Comparison of ENCODE assay signal across 8 mouse cellular contexts in genomic region chr19:20727381-20727780, GRCm38 (mm10). TPM values are rescaled to one million over a fixed set of nuclear protein-coding genes. Genes with fewer than 3 reads are reported as not detected.
DNase-seq lines count a peak whose midpoint lies in the region; ATAC-seq and TF ChIP-seq lines count a peak whose summit lies in the region.

TSS of gene Aldh1a7 (minus strand) at chr19:20727562.

- H3K4me1 ChIP-seq in lung, embryonic 14.5 days (ENCODE audit: insufficient read depth), result no peaks in the 10 kb centered on the region

- peak; percentile 75 for ATAC-seq in lung, embryonic 14.5 days (ENCODE audit: insufficient read depth)

- H3K27me3 ChIP-seq in lung, embryonic 14.5 days (ENCODE audit: insufficient read depth, low read length), result no peaks in the 10 kb centered on the region

- WGBS in lung, embryonic 14.5 days, result 56% methylated on average over 2 of the region's 2 CpGs

- no peak for TF ChIP-seq CTCF in lung, embryonic 14.5 days (IDR thresholded peaks at IDR 0.05; ENCODE audit: low read depth)

- DNase-seq in 3T3-L1 (ENCODE audit: low read depth, low spot score) (peak; percentile 32), adipocyte (ENCODE audit: low spot score) (peak; percentile 93)
- DNase-seq in kidney, adult 18-20 months, result peak; percentile 28
- peak; percentile 48 for DNase-seq in lung, embryonic 14.5 days
- DNase-seq in left cerebral cortex, adult 9 months (ENCODE audit: low spot score in 2 of 2), result no peak
- DNase-seq in gastrocnemius, postnatal 14 days, result no peak
- no peak for DNase-seq in heart, adult 9 months (ENCODE audit: low spot score in 2 of 2)
- no peak for DNase-seq in spleen, postnatal 10 days (ENCODE audit: low spot score in 2 of 2)

- no peaks in the 10 kb centered on the region for H3K36me3 ChIP-seq in lung, embryonic 14.5 days (ENCODE audit: insufficient read depth)

- H3K4me2 ChIP-seq in lung, embryonic 14.5 days, result peak within 1 kb of the TSS; percentile 48

- H3K9me3 ChIP-seq in lung, embryonic 14.5 days (ENCODE audit: low read depth, low read length), result no peaks in the 10 kb centered on the region

- no peak within 1 kb of the TSS for H3K9ac ChIP-seq in lung, embryonic 14.5 days

- peak within 1 kb of the TSS; percentile 24; the same call in 1 of the 2 replicates for H3K27ac ChIP-seq in lung, embryonic 14.5 days (ENCODE audit: low read depth)

- intact Hi-C loops in gastrocnemius, postnatal 14 days (cut with DNase I; ENCODE audit: low total_unique reads), result no loop called here

- H3K4me3 ChIP-seq in lung, embryonic 14.5 days (ENCODE audit: low read depth, low read length), result peak within 1 kb of the TSS; percentile 27

RNA-seq across cellular contexts. Expression of gene Aldh1a7, which starts in this region (rescaled TPM):
- 106 and 118 TPM in 2 replicates for polyA plus RNA-seq in lung, embryonic 14.5 days (2014; fragmentation: Nextera tagmentation; extraction: Ambion mirVana)
- total RNA-seq in gastrocnemius, postnatal 14 days (2021), result 1 to 10 TPM in 1 of 2 experiments, under 1 TPM in 1; 0.92 to 1.5 TPM

Comparison
In these comparisons a context has a peak if more than half of its experiments do, and no peak if none do; other contexts are left out.
1. DNase-seq: peak in 3T3-L1 (single experiment), adipocyte (single experiment), kidney, adult 18-20 months (single experiment) and lung, embryonic 14.5 days (single experiment); none in left cerebral cortex, adult 9 months (0 of 2), gastrocnemius, postnatal 14 days (single experiment), heart, adult 9 months (0 of 2) and spleen, postnatal 10 days (0 of 2).